Mouse (Mus musculus) MEL (cell line): Measurements from ENCODE around the gene Chpt1. TPM values are rescaled to one million over a fixed set of nuclear protein-coding genes. Genes with fewer than 3 reads are reported as not detected.

Experiments
- DNase-seq: peaks from one replicate; pipeline ENCODE4 v3.0.0; 2011; ENCODE audit warnings: low read depth, low spot score
- H3K27ac ChIP-seq: 2 replicates; pipeline ENCODE4 v1.5.1; 2012; ENCODE audit warnings: low read depth, mild to moderate bottlenecking, control low read depth, low read length, moderate library complexity; ENCODE audit not compliant: control insufficient read depth
- H3K27me3 ChIP-seq, 2 experiments: fragments of 150-350 bp in 1 of 2; sonication (generic) in 1 of 2; 2 replicates each; pipeline ENCODE4 v1.6.1; 2012; ENCODE audit warnings: low read length in 2 of 2, mild to moderate bottlenecking in 2 of 2, improper control_type of control experiment in 1 of 2, moderate library complexity in 1 of 2; ENCODE audit not compliant: insufficient read depth in 2 of 2, control insufficient read depth in 1 of 2
- H3K36me3 ChIP-seq, 2 experiments: 2 replicates each; pipeline ENCODE4 v1.6.1; 2012 to 2014; ENCODE audit warnings: low read length in 2 of 2, improper control_type of control experiment in 1 of 2, inconsistent platforms in 1 of 2, mild to moderate bottlenecking in 1 of 2; ENCODE audit not compliant: insufficient read depth in 2 of 2, control insufficient read depth in 1 of 2
- H3K4me1 ChIP-seq, 2 experiments: fragments of 150-350 bp in 1 of 2; sonication (generic) in 1 of 2; 2 replicates each; pipeline ENCODE4 v1.6.1; 2012; ENCODE audit warnings: low read length in 2 of 2, improper control_type of control experiment in 1 of 2, mild to moderate bottlenecking in 1 of 2; ENCODE audit not compliant: insufficient read depth in 2 of 2, control insufficient read depth in 1 of 2
- H3K4me3 ChIP-seq, 2 experiments: fragments of 150-350 bp in 1 of 2; sonication (generic) in 1 of 2; 2 replicates each; pipeline ENCODE4 v1.5.1; 2012; ENCODE audit warnings: low read depth in 2 of 2, low read length in 2 of 2, mild to moderate bottlenecking in 2 of 2, moderate library complexity in 2 of 2, control low read depth in 1 of 2, improper control_type of control experiment in 1 of 2; ENCODE audit not compliant: control insufficient read depth in 1 of 2, insufficient read depth in 1 of 2
- H3K79me2 ChIP-seq: 2 replicates; pipeline ENCODE4 v1.6.1; 2012; ENCODE audit warnings: mild to moderate bottlenecking, low read length, moderate library complexity; ENCODE audit not compliant: control insufficient read depth, poor library complexity, insufficient read depth
- H3K9ac ChIP-seq: 2 replicates; pipeline ENCODE4 v1.6.1; 2012; ENCODE audit warnings: low read depth, mild to moderate bottlenecking, control low read depth, low read length, moderate library complexity; ENCODE audit not compliant: control insufficient read depth, poor library complexity, severe bottlenecking
- H3K9me3 ChIP-seq: fragments of 150-350 bp; sonication (generic); replicated peaks from 2 replicates; pipeline ENCODE4 v1.6.1; 2012; ENCODE audit warnings: mild to moderate bottlenecking, low read length, improper control_type of control experiment, moderate library complexity; ENCODE audit not compliant: insufficient read depth
- CHD1 ChIP-seq: IDR thresholded peaks from 2 replicates; pipeline ENCODE4 v1.6.1; 2012; ENCODE audit warnings: low read depth, mild to moderate bottlenecking, inconsistent platforms, low read length, improper control_type of control experiment
- CTCF ChIP-seq, 3 experiments: IDR thresholded peaks in 2 of 3; conservative IDR thresholded peaks in 1 of 3; 2 replicates each; pipeline ENCODE4 v1.5.1; 2011 to 2012; ENCODE audit warnings: low read length in 3 of 3, low read depth in 2 of 3, mild to moderate bottlenecking in 2 of 3, improper control_type of control experiment in 1 of 3, inconsistent platforms in 1 of 3, mixed read lengths in 1 of 3, moderate library complexity in 1 of 3; ENCODE audit not compliant: control insufficient read depth in 1 of 3, insufficient read depth in 1 of 3, poor library complexity in 1 of 3, severe bottlenecking in 1 of 3
- E2F4 ChIP-seq: IDR thresholded peaks from 2 replicates; pipeline ENCODE4 v1.6.1; 2011; ENCODE audit warnings: low read depth, low read length, improper control_type of control experiment, borderline replicate concordance
- ELF1 ChIP-seq: IDR thresholded peaks from 2 replicates; pipeline ENCODE4 v1.6.1; 2014; ENCODE audit warnings: low read depth, mild to moderate bottlenecking, inconsistent platforms, low read length, improper control_type of control experiment, moderate library complexity
- EP300 ChIP-seq, 2 experiments: IDR thresholded peaks; 2 replicates each; pipeline ENCODE4 v1.6.1; 2011; ENCODE audit warnings: improper control_type of control experiment in 2 of 2, low read length in 2 of 2, low read depth in 1 of 2, mild to moderate bottlenecking in 1 of 2
- GABPA ChIP-seq: IDR thresholded peaks from 2 replicates; pipeline ENCODE4 v1.6.1; 2012; ENCODE audit warnings: low read depth, mild to moderate bottlenecking, inconsistent platforms, low read length, improper control_type of control experiment, moderate library complexity
- GATA1 ChIP-seq: IDR thresholded peaks from 2 replicates; pipeline ENCODE4 v1.6.1; 2011; ENCODE audit warnings: low read depth, low read length, improper control_type of control experiment
- KAT2A ChIP-seq: conservative IDR thresholded peaks from 2 replicates; pipeline ENCODE4 v1.6.1; 2012; ENCODE audit warnings: low read depth, low read length, improper control_type of control experiment, inconsistent platforms
- MAX ChIP-seq: IDR thresholded peaks from 2 replicates; pipeline ENCODE4 v1.6.1; 2011; ENCODE audit warnings: low read length, improper control_type of control experiment
- MAZ ChIP-seq: IDR thresholded peaks from 2 replicates; pipeline ENCODE4 v1.6.1; 2012; ENCODE audit warnings: low read depth, mild to moderate bottlenecking, inconsistent platforms, low read length, improper control_type of control experiment
- MEF2A ChIP-seq: IDR thresholded peaks from 2 replicates; pipeline ENCODE4 v1.6.1; 2014; ENCODE audit warnings: low read depth, mild to moderate bottlenecking, inconsistent platforms, low read length, improper control_type of control experiment; ENCODE audit not compliant: poor library complexity, insufficient replicate concordance, severe bottlenecking; ENCODE audit errors: extremely low read depth
- MYB ChIP-seq: IDR thresholded peaks from 2 replicates; pipeline ENCODE4 v1.6.1; 2011; ENCODE audit warnings: mild to moderate bottlenecking, low read depth, low read length, improper control_type of control experiment
- MYC ChIP-seq: IDR thresholded peaks from 2 replicates; pipeline ENCODE4 v1.6.1; 2011; ENCODE audit warnings: low read depth, mild to moderate bottlenecking, low read length, improper control_type of control experiment, moderate library complexity
- NELFE ChIP-seq: IDR thresholded peaks from 2 replicates; pipeline ENCODE4 v1.6.1; 2011; ENCODE audit warnings: low read depth, low read length, improper control_type of control experiment
- NRF1 ChIP-seq: IDR thresholded peaks from 2 replicates; pipeline ENCODE4 v1.6.1; 2014; ENCODE audit warnings: low read depth, mild to moderate bottlenecking, inconsistent platforms, low read length, improper control_type of control experiment, moderate library complexity; ENCODE audit not compliant: poor library complexity, insufficient read depth, severe bottlenecking
- POLR2AphosphoS2 ChIP-seq: IDR thresholded peaks from 2 replicates; pipeline ENCODE4 v1.6.1; 2011; ENCODE audit warnings: low read length, improper control_type of control experiment
- RAD21 ChIP-seq: IDR thresholded peaks from 2 replicates; pipeline ENCODE4 v1.6.1; 2011; ENCODE audit warnings: mild to moderate bottlenecking, low read depth, low read length, improper control_type of control experiment
- RCOR1 ChIP-seq: IDR thresholded peaks from 2 replicates; pipeline ENCODE4 v1.6.1; 2012; ENCODE audit warnings: low read depth, mild to moderate bottlenecking, inconsistent platforms, low read length, improper control_type of control experiment
- SIN3A ChIP-seq: IDR thresholded peaks from 2 replicates; pipeline ENCODE4 v1.6.1; 2012; ENCODE audit warnings: low read length, improper control_type of control experiment, inconsistent platforms
- SMC3 ChIP-seq: IDR thresholded peaks from 2 replicates; pipeline ENCODE4 v1.6.1; 2011; ENCODE audit warnings: low read depth, low read length, improper control_type of control experiment
- TAL1 ChIP-seq: IDR thresholded peaks from 2 replicates; pipeline ENCODE4 v1.6.1; 2012; ENCODE audit warnings: mild to moderate bottlenecking, inconsistent platforms, low read length, moderate library complexity, mixed read lengths
- TBP ChIP-seq: IDR thresholded peaks from 2 replicates; pipeline ENCODE4 v1.8.0; 2011; ENCODE audit warnings: low read depth, low read length, improper control_type of control experiment
- TCF12 ChIP-seq: IDR thresholded peaks from 2 replicates; pipeline ENCODE4 v1.6.1; 2014; ENCODE audit warnings: low read depth, mild to moderate bottlenecking, inconsistent platforms, low read length, improper control_type of control experiment, moderate library complexity
- USF1 ChIP-seq: IDR thresholded peaks from 2 replicates; pipeline ENCODE4 v1.6.1; 2014; ENCODE audit warnings: low read depth, mild to moderate bottlenecking, inconsistent platforms, low read length, improper control_type of control experiment, moderate library complexity
- ZKSCAN1 ChIP-seq: IDR thresholded peaks from 2 replicates; pipeline ENCODE4 v1.6.1; 2012; ENCODE audit warnings: low read depth, mild to moderate bottlenecking, inconsistent platforms, low read length, improper control_type of control experiment, moderate library complexity
- ZMIZ1 ChIP-seq: IDR thresholded peaks from 2 replicates; pipeline ENCODE4 v1.6.1; 2012; ENCODE audit warnings: low read depth, mild to moderate bottlenecking, inconsistent platforms, low read length, improper control_type of control experiment, moderate library complexity
- polyA plus RNA-seq, 2 experiments: library from polyadenylated mRNA; stranded (reverse) in 1 of 2; unstranded in 1 of 2; fragments of >175 nt in 1 of 2; fragments of >200 nt in 1 of 2; gene quantifications; 2 replicates each; pipeline versions ENCODE4 v1.2.1 to v1.2.4; 2012; ENCODE audit warnings: low replicate concordance in 2 of 2, low read depth in 1 of 2; ENCODE audit not compliant: insufficient read length in 2 of 2, insufficient read depth in 1 of 2, missing spikeins in 1 of 2
- total RNA-seq: library from RNA; depleted of rRNA; stranded (reverse); fragments of 300-350 nt; gene quantifications from 2 replicates; pipeline ENCODE4 v1.2.3, GENCODE M21; 2012

Gene Chpt1
- total and polyA plus RNA-seq, 3 experiments, result 9.6 to 19.0 TPM; not detected in 1

GRCm38 (mm10) chr10:88405812-88406211 lies 98.1 kb downstream of the Chpt1 start:
- no peak overlapping the region for H3K27ac ChIP-seq
- H3K36me3 ChIP-seq, result no peaks in the 10 kb centered on the region; a peak in 1 of 4 replicates
- H3K27me3 ChIP-seq, result no peaks in the 10 kb centered on the region
- H3K9me3 ChIP-seq, result no peaks in the 10 kb centered on the region
- TF ChIP-seq ZMIZ1, result no peak
- TF ChIP-seq GABPA, result no peak
- no peak for TF ChIP-seq ZKSCAN1
- no peak for TF ChIP-seq NELFE
- TF ChIP-seq RAD21, result no peak
- TF ChIP-seq NRF1, result no peak
- TF ChIP-seq SIN3A, result no peak
- no peak for TF ChIP-seq TAL1
- no peak for TF ChIP-seq POLR2AphosphoS2
- no peak for TF ChIP-seq SMC3
- no peak for TF ChIP-seq CHD1
- no peak for TF ChIP-seq ELF1
- no peak for TF ChIP-seq MAX
- no peak for TF ChIP-seq MAZ
- TF ChIP-seq CTCF (IDR thresholded peaks at IDR 0.05 in 2 of 3, conservative IDR thresholded peaks at IDR 0.05 in 1 of 3; ENCODE audit: control insufficient read depth in 1 of 3, insufficient read depth in 1 of 3, low read depth in 2 of 3, low read length in 3 of 3, poor library complexity in 1 of 3, severe bottlenecking in 1 of 3), result no peak
- TF ChIP-seq MYB, result no peak
- no peak for TF ChIP-seq TCF12
- no peak for TF ChIP-seq EP300 (IDR thresholded peaks at IDR 0.05; ENCODE audit: low read depth in 1 of 2, low read length in 2 of 2)
- no peaks in the 10 kb centered on the region for H3K79me2 ChIP-seq
- no peak for DNase-seq
- H3K4me3 ChIP-seq, result no peak overlapping the region
- no peaks in the 10 kb centered on the region for H3K4me1 ChIP-seq
- no peak overlapping the region for H3K9ac ChIP-seq

- H3K4me1 ChIP-seq, result peaks cover 2 to 6% of the 10 kb centered on the region in 2 experiments
These were observed 99.7 kb downstream of the Chpt1 start for GRCm38 (mm10) chr10:88404220-88404619.

More at GRCm38 (mm10) chr10:88404220-88404619, 99.7 kb downstream of the Chpt1 start:
- H3K4me3 ChIP-seq, result no peak overlapping the region
- TF ChIP-seq ZKSCAN1 (no peak), USF1 (no peak), MYC (no peak), MAX (no peak), RCOR1 (no peak), TBP (no peak), NRF1 (no peak), TCF12 (no peak), E2F4 (no peak), ELF1 (no peak), TAL1 (no peak), GATA1 (no peak), EP300 (IDR thresholded peaks at IDR 0.05; ENCODE audit: low read depth in 1 of 2, low read length in 2 of 2) (no peak), MEF2A (no peak), KAT2A (no peak)
- H3K79me2 ChIP-seq, result peaks cover 6% of the 10 kb centered on the region; the same call in 1 of the 2 replicates
- no peaks in the 10 kb centered on the region for H3K9me3 ChIP-seq
- no peak overlapping the region for H3K9ac ChIP-seq
- no peaks in the 10 kb centered on the region for H3K27me3 ChIP-seq
- no peak overlapping the region for H3K27ac ChIP-seq
- H3K36me3 ChIP-seq, result peaks cover 0 to 5% of the 10 kb centered on the region in 2 experiments; a peak in 3 of 4 replicates
- no peak for DNase-seq
